Mouse (Mus musculus) layer of hippocampus, postnatal 10 days (tissue): ENCODE results near the gene Sobp. TPM values are rescaled to one million over a fixed set of nuclear protein-coding genes. Genes with fewer than 3 reads are reported as not detected.

Source experiments
- DNase-seq, 2 experiments: peaks; one replicate each; pipeline ENCODE4 v3.0.0; 2021; ENCODE audit warnings: low spot score in 2 of 2
- total RNA-seq, 2 experiments: library from RNA; stranded (reverse); gene quantifications; 2 replicates each; pipeline ENCODE4 v1.2.3; 2021

Sobp gene
- total RNA-seq, 2 experiments from 2014 or later: 104 TPM

DNA sequence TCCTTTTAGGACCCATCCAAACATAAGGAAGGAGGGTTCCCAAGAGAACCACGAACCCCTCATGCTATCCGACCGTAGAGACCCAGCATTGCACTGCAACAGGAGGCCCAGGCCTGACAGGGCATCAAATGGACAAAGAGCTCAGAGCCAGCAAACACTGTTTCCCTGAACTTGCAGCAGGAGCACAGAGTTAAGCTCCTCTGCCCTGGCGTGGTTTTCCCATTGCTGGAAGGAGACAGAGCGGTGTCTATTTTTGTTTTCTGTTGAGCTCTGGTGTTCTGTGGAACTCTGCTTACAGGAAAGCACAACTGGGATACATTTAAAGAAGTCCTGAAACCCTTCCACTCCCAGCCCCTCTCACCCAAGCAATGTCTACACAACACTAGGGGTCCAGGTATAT lies 15.0 kb downstream of the Sobp start:
- DNase-seq: no peak

DNA sequence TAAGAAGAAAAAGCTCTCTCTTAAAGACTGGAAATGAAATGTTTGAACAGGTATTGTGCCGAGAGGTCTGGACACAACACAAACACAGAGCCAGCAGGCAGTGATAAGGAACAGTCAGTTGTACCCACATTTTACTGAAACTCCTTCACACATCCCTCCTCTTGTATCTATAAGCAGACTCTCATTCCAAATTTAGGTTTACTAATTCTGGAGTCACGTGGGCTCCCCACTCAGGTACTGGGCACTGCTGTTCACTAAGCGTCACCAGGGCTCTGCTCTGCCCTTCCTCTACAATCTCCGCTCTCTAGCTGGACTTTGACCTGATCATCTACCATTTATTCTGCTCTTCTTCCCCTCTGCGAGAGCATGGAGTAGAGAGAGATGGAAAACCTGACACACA lies 15.4 kb downstream of the Sobp start:
- DNase-seq: no peak

DNA sequence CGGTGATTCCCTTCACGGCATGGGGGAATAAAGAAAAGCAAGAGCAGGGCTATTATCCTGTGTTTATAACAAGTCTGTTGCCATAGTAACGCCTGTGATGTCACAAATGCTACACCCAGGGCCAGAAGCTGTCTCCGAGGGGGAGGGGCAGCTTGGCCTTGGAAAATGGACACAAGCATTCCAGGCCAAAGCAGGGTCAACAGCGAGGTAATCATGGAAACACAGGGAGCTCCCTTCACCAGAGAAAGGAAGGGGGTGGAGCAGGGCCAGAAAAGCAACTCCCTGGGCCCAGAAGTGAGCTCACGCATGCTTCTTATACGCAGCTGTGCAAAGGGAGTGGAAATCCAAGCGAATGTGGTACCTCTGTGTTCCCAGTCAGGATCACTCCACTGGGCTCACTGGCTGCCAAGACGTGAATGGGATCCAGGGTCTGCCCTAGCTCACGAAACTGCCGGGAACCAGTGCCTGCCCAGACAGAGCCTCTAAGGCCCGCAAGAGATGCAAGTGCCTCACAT lies 19.2 kb downstream of the Sobp start:
- DNase-seq: peak; percentile 57 to 58

DNA sequence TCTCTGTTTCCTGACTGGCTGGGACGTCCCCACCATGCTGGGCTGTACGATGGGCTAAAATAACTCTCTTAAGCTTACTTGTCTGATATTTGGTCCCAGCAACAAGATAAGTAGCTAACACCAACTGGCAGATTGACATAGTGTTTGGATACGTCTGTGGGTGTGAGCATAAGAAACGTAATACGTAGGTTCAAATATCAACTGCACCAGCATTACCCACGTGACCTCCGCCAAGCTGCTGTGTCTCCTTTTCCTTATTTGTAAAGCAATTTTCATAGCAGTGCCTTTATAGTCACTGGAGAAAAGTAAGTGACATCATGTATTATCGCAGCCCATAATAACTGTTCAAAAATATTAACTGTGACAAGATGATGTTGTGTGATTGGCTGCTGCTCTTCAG lies 21.7 kb downstream of the Sobp start:
- no peak for DNase-seq

- DNase-seq: no peak
These were observed 25.9 kb downstream of the Sobp start for GRCm38 (mm10) chr10:43148456-43148855.

DNA sequence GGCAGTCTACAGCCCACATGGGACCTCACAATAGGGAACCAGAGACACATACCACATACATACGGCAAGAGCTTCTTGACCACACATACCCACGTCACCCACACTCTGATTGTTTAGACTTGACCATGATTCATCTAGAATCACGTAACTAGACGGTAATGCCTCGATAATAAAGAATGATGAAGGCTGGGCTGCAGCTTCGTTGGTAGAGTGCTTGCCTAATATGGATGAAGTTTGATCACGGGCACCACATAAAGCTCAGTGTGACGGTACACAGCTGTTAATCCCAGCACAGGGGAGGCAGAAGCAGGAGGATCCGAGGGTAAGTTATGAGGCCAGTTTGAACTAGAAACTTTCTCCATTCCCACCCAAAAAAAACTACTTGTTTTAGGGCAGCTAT lies 31.2 kb downstream of the Sobp start:
- no peak for DNase-seq

DNA sequence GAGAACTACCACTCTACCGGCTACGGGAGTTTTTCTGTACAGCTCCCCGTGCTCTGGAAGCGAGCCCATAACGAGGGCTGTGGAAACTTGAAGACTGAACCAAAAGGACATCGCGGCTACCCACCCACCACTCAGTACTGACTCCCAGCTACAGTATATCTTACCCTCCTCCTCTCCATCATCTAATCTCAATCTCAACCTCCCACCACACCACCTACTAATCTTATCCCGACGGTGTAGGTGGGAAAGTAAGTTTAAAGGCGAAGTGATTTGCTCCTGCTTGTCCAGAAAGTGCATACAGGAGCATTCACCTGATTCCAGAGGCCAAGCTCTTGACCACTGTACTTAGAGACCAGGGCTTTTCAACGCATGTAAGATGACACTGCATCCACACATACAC lies 40.3 kb downstream of the Sobp start:
- DNase-seq: no peak

GRCm38 (mm10) chr10:43128750-43129149 lies 45.6 kb downstream of the Sobp start:
- DNase-seq: no peak

GRCm38 (mm10) chr10:43124561-43124960 lies 49.8 kb downstream of the Sobp start:
- DNase-seq: no peak

GRCm38 (mm10) chr10:43124156-43124555 lies 50.2 kb downstream of the Sobp start:
- no peak for DNase-seq

GRCm38 (mm10) chr10:43123422-43123821 lies 50.9 kb downstream of the Sobp start:
- DNase-seq: no peak

DNA sequence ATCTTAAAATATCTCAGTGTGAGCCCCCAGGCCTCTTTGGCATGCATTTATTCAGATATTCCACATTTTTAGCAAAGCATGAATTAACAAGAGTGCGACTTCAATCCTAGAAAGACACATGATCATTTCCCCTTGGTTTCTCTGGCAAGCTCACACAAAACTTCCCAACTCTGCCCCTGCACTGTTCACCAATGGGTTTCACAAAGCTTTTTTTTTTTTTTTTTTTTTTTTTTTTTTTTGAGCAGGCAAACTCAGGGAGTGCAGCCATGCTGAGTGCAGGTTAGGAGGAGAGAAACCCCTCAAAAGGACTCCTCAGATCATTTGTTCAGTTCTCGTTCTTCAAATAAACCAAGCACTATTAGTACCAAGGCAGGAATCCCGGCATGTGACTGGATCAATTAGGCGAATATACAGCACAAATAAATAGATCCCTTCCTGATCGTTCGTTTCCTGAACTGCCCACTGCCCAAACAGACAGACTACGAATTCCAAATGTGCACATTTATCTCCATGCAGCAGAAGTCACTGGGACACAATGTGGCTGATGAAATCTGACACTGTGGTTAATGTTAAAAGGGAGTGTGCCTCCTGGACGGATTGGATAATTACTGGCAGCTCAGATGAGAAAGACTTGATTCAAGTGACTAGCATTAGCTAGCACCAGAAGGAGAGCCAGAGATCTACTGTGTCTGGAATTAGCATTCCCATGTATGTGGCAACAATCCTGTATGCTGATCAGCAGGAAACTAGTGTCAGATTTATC lies 53.5 kb downstream of the Sobp start:
- no peak for DNase-seq

- DNase-seq: no peak
These were observed 58.0 kb downstream of the Sobp start for GRCm38 (mm10) chr10:43116083-43116927.

GRCm38 (mm10) chr10:43112296-43112695 lies 62.0 kb downstream of the Sobp start:
- DNase-seq: no peak

DNA sequence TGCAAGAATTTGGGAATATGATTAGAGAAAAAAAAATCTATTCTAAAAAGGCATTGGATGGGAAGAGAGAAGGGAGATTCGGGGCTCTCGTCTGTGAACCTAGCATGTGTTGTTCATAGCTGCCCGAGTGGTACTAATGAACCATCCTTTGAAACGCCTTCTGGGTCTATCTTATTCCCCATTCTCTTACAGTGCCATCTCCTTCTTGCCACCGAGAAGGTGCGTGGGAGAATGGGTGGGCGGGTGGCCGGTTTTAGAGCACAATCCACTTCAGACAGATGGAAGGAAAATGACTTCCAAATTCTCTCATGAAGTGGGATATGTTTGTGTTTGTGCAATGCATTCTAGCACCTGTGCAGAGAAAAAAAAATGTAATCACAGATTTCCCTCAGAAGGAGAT lies 67.7 kb downstream of the Sobp start:
- no peak for DNase-seq

DNA sequence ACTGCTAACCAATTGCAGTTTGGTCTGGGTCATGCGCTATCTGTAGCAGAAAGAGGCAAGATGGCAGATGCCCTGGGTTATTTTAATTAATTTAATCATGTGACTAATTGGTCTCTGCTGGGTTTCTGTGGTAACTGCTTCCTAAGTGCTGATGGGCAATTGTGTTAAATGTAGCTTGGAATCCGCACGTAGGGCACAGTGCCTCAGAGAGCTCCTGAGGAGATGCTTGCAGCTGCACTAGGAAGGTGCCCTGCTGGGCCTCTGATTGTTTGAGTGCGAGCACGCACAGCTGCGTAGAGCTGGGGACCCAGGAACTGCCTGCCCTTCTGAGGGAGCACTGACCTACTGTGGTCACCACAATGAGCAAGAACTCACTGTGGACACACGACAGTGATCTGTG lies 68.1 kb downstream of the Sobp start:
- no peak for DNase-seq

GRCm38 (mm10) chr10:43100513-43100912 lies 73.8 kb downstream of the Sobp start:
- DNase-seq: no peak

GRCm38 (mm10) chr10:43099229-43099628 lies 75.1 kb downstream of the Sobp start:
- no peak for DNase-seq

- no peak for DNase-seq
These were observed 76.6 kb downstream of the Sobp start for GRCm38 (mm10) chr10:43097755-43098154.

GRCm38 (mm10) chr10:43096614-43097013 lies 77.7 kb downstream of the Sobp start:
- DNase-seq: no peak

GRCm38 (mm10) chr10:43094537-43094936 lies 79.8 kb downstream of the Sobp start:
- no peak for DNase-seq

GRCm38 (mm10) chr10:43093440-43093839 lies 80.9 kb downstream of the Sobp start:
- DNase-seq: no peak
